Mouse (Mus musculus) neural tube, embryonic 11.5 days (tissue): ENCODE measurements at regions not wholly inside any gene's neighbourhood (a gene's known extent, or its start where the extent isn't known, plus 50 kb on each side); places are given as distances from the start of the nearest gene placed in this dataset.

Experiments used
- ATAC-seq: fragments of 200-750 bp; cut with Nextera tagmentation; 2 replicates; pipeline ENCODE4 v1.8.0; 2017; ENCODE audit warnings: moderate number of reproducible peaks, mild to moderate bottlenecking, moderate TSS enrichment, moderate library complexity; ENCODE audit not compliant: insufficient read depth, low FRiP score, low TSS enrichment
- DNase-seq: peaks from one replicate; pipeline ENCODE4 v3.0.0-alpha.2; 2015; ENCODE audit warnings: low spot score
- H3K27ac ChIP-seq: fragments of 300-500 bp; sonication (generic); 2 replicates; pipeline ENCODE4 v1.5.1; 2014; ENCODE audit warnings: low read depth, mild to moderate bottlenecking, low read length
- H3K27me3 ChIP-seq: fragments of 300-500 bp; sonication (generic); 2 replicates; pipeline ENCODE4 v1.6.1; 2014; ENCODE audit warnings: mild to moderate bottlenecking, low read length, mixed read lengths; ENCODE audit not compliant: control insufficient read depth, insufficient read depth
- H3K36me3 ChIP-seq: fragments of 300-500 bp; sonication (generic); 2 replicates; pipeline ENCODE4 v1.6.1; 2014; ENCODE audit warnings: mild to moderate bottlenecking, low read length, moderate library complexity, mixed read lengths; ENCODE audit not compliant: control insufficient read depth, insufficient read depth
- H3K4me1 ChIP-seq: fragments of 300-500 bp; sonication (generic); 2 replicates; pipeline ENCODE4 v1.6.1; 2014; ENCODE audit warnings: low read length, mixed read lengths; ENCODE audit not compliant: control insufficient read depth, insufficient read depth
- H3K4me2 ChIP-seq: fragments of 300-500 bp; sonication (generic); 2 replicates; pipeline ENCODE4 v1.6.1; 2014; ENCODE audit warnings: low read depth, mild to moderate bottlenecking, moderate library complexity
- H3K4me3 ChIP-seq: fragments of 300-500 bp; sonication (generic); 2 replicates; pipeline ENCODE4 v1.5.1; 2014; ENCODE audit warnings: low read depth, low read length
- H3K9ac ChIP-seq: fragments of 300-500 bp; sonication (generic); 2 replicates; pipeline ENCODE4 v1.6.1; 2014; ENCODE audit warnings: mild to moderate bottlenecking, low read length
- H3K9me3 ChIP-seq: fragments of 300-500 bp; sonication (generic); 2 replicates; pipeline ENCODE4 v1.6.1; 2016; ENCODE audit warnings: low read length; ENCODE audit not compliant: control insufficient read depth
- WGBS: fragments of 180-500 bp; shearing (Covaris S2); extraction: QIAGEN DNeasy Blood & Tissue Kit; methylation state at CpG from one replicate; pipeline ENCODE4 v1.1.7; 2014; 5-methylcytosine and 5-hydroxymethylcytosine counted together

- Histone ChIP-seq H3K9me3 (no peaks in the 10 kb centered on the region), H3K9ac (no peak overlapping the region), H3K36me3 (no peaks in the 10 kb centered on the region), H3K4me1 (no peaks in the 10 kb centered on the region), H3K4me3 (no peak overlapping the region), H3K4me2 (no peak overlapping the region), H3K27me3 (no peaks in the 10 kb centered on the region), H3K27ac (no peak overlapping the region)
- DNase-seq (no peak), ATAC-seq (no peak)
- 92% methylated on average over 2 of the region's 2 CpGs for WGBS
Observed at GRCm38 (mm10) chr11:71400351-71400750, 169.8 kb upstream of the Nlrp1b start.

GRCm38 (mm10) chr11:71401411-71402276 is 171.1 kb upstream of the Nlrp1b start:
- Histone ChIP-seq H3K4me2 (no peak overlapping the region), H3K27me3 (no peaks in the 10 kb centered on the region), H3K9me3 (no peaks in the 10 kb centered on the region), H3K36me3 (no peaks in the 10 kb centered on the region), H3K27ac (no peak overlapping the region), H3K9ac (no peak overlapping the region), H3K4me3 (no peak overlapping the region), H3K4me1 (no peaks in the 10 kb centered on the region)
- 94% methylated on average over 2 of the region's 2 CpGs for WGBS
- no peak for ATAC-seq
- DNase-seq, result no peak

GRCm38 (mm10) chr11:71404361-71404760 is 173.8 kb upstream of the Nlrp1b start:
- Histone ChIP-seq H3K27ac (no peak overlapping the region), H3K9ac (no peak overlapping the region), H3K27me3 (no peaks in the 10 kb centered on the region), H3K36me3 (no peaks in the 10 kb centered on the region), H3K9me3 (no peaks in the 10 kb centered on the region), H3K4me1 (no peaks in the 10 kb centered on the region), H3K4me3 (no peak overlapping the region), H3K4me2 (no peak overlapping the region)
- DNase-seq (no peak), ATAC-seq (no peak)
- 94% methylated on average over 3 of the region's 3 CpGs for WGBS

GRCm38 (mm10) chr11:71407043-71407442 is 176.5 kb upstream of the Nlrp1b start:
- Histone ChIP-seq H3K4me3 (no peak overlapping the region), H3K9me3 (no peaks in the 10 kb centered on the region), H3K4me1 (no peaks in the 10 kb centered on the region), H3K9ac (no peak overlapping the region), H3K36me3 (no peaks in the 10 kb centered on the region), H3K4me2 (no peak overlapping the region), H3K27me3 (no peaks in the 10 kb centered on the region), H3K27ac (no peak overlapping the region)
- WGBS, result 80% methylated on average over 6 of the region's 6 CpGs
- no peak for DNase-seq
- ATAC-seq, result no peak

GRCm38 (mm10) chr11:71409211-71409765 is 178.8 kb upstream of the Nlrp1b start:
- Histone ChIP-seq H3K4me2 (no peak overlapping the region), H3K27me3 (no peaks in the 10 kb centered on the region), H3K36me3 (no peaks in the 10 kb centered on the region), H3K9ac (no peak overlapping the region), H3K4me3 (no peak overlapping the region), H3K27ac (no peak overlapping the region), H3K9me3 (no peaks in the 10 kb centered on the region), H3K4me1 (no peaks in the 10 kb centered on the region)
- no peak for DNase-seq
- no peak for ATAC-seq
- 92% methylated on average over 6 of the region's 6 CpGs for WGBS

- Histone ChIP-seq H3K36me3 (no peaks in the 10 kb centered on the region), H3K9me3 (no peaks in the 10 kb centered on the region), H3K27ac (no peak overlapping the region), H3K4me2 (no peak overlapping the region), H3K4me1 (peaks cover 8% of the 10 kb centered on the region; the same call in 1 of the 2 replicates), H3K27me3 (no peaks in the 10 kb centered on the region), H3K4me3 (no peak overlapping the region), H3K9ac (no peak overlapping the region)
- WGBS, result 92% methylated on average over 3 of the region's 3 CpGs
- ATAC-seq, result no peak
- DNase-seq, result no peak
Observed at GRCm38 (mm10) chr11:71410582-71410981, 180.0 kb upstream of the Nlrp1b start.

- ATAC-seq (no peak), DNase-seq (no peak)
- Histone ChIP-seq H3K4me2 (no peak overlapping the region), H3K4me3 (no peak overlapping the region), H3K27me3 (no peaks in the 10 kb centered on the region), H3K4me1 (peaks cover 8% of the 10 kb centered on the region; the same call in 1 of the 2 replicates), H3K9me3 (no peaks in the 10 kb centered on the region), H3K27ac (no peak overlapping the region), H3K36me3 (no peaks in the 10 kb centered on the region), H3K9ac (no peak overlapping the region)
- WGBS, result 93% methylated on average over 1 of the region's 1 CpGs
Observed at GRCm38 (mm10) chr11:71411958-71412357, 181.4 kb upstream of the Nlrp1b start.

GRCm38 (mm10) chr11:71414403-71415140 is 184.0 kb upstream of the Nlrp1b start:
- 48% methylated on average over 9 of the region's 9 CpGs for WGBS
- Histone ChIP-seq H3K36me3 (no peaks in the 10 kb centered on the region), H3K4me1 (peaks cover 8% of the 10 kb centered on the region; the same call in 1 of the 2 replicates), H3K4me2 (no peak overlapping the region), H3K27me3 (no peaks in the 10 kb centered on the region), H3K4me3 (no peak overlapping the region), H3K9ac (no peak overlapping the region), H3K27ac (peak overlapping the region; percentile 11; the same call in 1 of the 2 replicates), H3K9me3 (no peaks in the 10 kb centered on the region)
- peak; percentile 75 for ATAC-seq
- DNase-seq, result peak; percentile 24
